Mouse (Mus musculus): ENCODE results near the gene Ttc21a.
A peak's percentile ranks its signal among the peaks of the same experiment; 100 is the strongest.

Ttc21a gene

GRCm38 (mm10) chr9:119937005-119937773, at the start of gene Ttc21a, which contains the start of gene Gorasp1:
Gene Ttc21a (plus strand): TSS chr9:119937606.
Gene Gorasp1 (minus strand): TSS chr9:119937565.
- DNase-seq = peak; percentile 98

GRCm38 (mm10) chr9:119888843-119889246, 48.6 kb upstream of the Ttc21a start:
- no peak for DNase-seq

GRCm38 (mm10) chr9:119889446-119889845, 48.0 kb upstream of the Ttc21a start:
- DNase-seq = no peak

- no peak for DNase-seq
Measured at GRCm38 (mm10) chr9:119890692-119891091, 46.7 kb upstream of the Ttc21a start.

GRCm38 (mm10) chr9:119893881-119894280, 43.5 kb upstream of the Ttc21a start:
- DNase-seq = no peak

GRCm38 (mm10) chr9:119894339-119895009, 42.9 kb upstream of the Ttc21a start, which contains the start of gene Wdr48:
Gene Wdr48 (plus strand): TSS chr9:119894878.
- peak; percentile 98 for DNase-seq

- no peak for DNase-seq
Measured at GRCm38 (mm10) chr9:119895040-119895721, 42.2 kb upstream of the Ttc21a start.

GRCm38 (mm10) chr9:119899446-119899845, 38.0 kb upstream of the Ttc21a start:
- no peak for DNase-seq

- no peak for DNase-seq
Measured at GRCm38 (mm10) chr9:119902410-119903151, 34.8 kb upstream of the Ttc21a start.

- no peak for DNase-seq
Measured at GRCm38 (mm10) chr9:119908708-119909107, 28.7 kb upstream of the Ttc21a start.

- DNase-seq = no peak
Measured at GRCm38 (mm10) chr9:119909931-119910330, 27.5 kb upstream of the Ttc21a start.

- no peak for DNase-seq
Measured at GRCm38 (mm10) chr9:119913087-119913838, 24.1 kb upstream of the Ttc21a start.

- DNase-seq = no peak
Measured at GRCm38 (mm10) chr9:119919858-119920257, 17.5 kb upstream of the Ttc21a start.

- DNase-seq = no peak
Measured at GRCm38 (mm10) chr9:119923462-119923861, 13.9 kb upstream of the Ttc21a start.

- DNase-seq = no peak
Measured at GRCm38 (mm10) chr9:119925120-119925657, 12.2 kb upstream of the Ttc21a start.

GRCm38 (mm10) chr9:119925729-119926128, 11.7 kb upstream of the Ttc21a start:
- no peak for DNase-seq

- DNase-seq = no peak
Measured at GRCm38 (mm10) chr9:119926497-119926896, 10.9 kb upstream of the Ttc21a start.

- peak; percentile 63 for DNase-seq
Measured at GRCm38 (mm10) chr9:119932358-119932757, 5.0 kb upstream of the Ttc21a start.

GRCm38 (mm10) chr9:119933675-119934074, 3.7 kb upstream of the Ttc21a start:
- DNase-seq = no peak

- no peak for DNase-seq
Measured at GRCm38 (mm10) chr9:119938496-119938895, 1.1 kb downstream of the Ttc21a start.

- DNase-seq = no peak
Measured at GRCm38 (mm10) chr9:119939646-119940045, 2.2 kb downstream of the Ttc21a start.

GRCm38 (mm10) chr9:119941407-119941806, 4.0 kb downstream of the Ttc21a start:
- DNase-seq = no peak
